Mouse (Mus musculus): ENCODE data around the gene Rtl8b. TPM values are rescaled to one million over a fixed set of nuclear protein-coding genes. Genes with fewer than 3 reads are reported as not detected.

The Rtl8b gene
- polyA plus RNA-seq (2015; fragmentation: Nextera tagmentation; extraction: Ambion mirVana) = 37.0 and 41.6 TPM in 2 replicates

DNA sequence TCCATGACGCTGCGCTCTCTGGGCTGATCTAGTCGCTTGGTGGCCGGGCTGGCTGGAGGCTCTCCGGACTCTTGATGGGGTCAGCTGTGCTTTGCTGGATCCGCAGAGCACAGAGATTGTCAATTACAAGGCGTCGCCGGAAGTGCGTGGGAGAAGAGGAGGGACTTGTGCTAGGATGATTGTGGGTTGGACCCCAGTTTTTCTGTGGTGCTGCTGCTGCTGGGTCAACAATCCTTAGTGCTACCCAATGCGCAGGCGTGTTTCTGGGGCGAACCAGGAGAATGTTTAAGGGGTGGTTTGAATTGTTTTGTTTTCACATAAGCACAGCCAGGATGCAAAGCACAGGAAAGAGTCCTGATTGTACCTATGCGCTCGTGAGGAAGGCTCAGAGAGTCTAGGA, at the start of gene Rtl8b:
Gene Rtl8b (minus strand): TSS at position 115 of the 400 bp plus-strand sequence.
- peak within 1 kb of the TSS; percentile 32 for H3K4me2 ChIP-seq (replicated peaks; ENCODE audit: low read depth)
- no peaks in the 10 kb centered on the region for H3K36me3 ChIP-seq (ENCODE audit: control insufficient read depth, insufficient read depth, low read length)
- H3K4me3 ChIP-seq (ENCODE audit: low read depth, low read length) = peak within 1 kb of the TSS; percentile 10; the same call in 1 of the 2 replicates
- H3K4me1 ChIP-seq (replicated peaks; ENCODE audit: control insufficient read depth, insufficient read depth) = no peaks in the 10 kb centered on the region
- DNase-seq (ENCODE audit: low spot score) = peak; percentile 67
- H3K9me3 ChIP-seq (ENCODE audit: control insufficient read depth, low read length) = no peaks in the 10 kb centered on the region
- no peak for TF ChIP-seq EP300 (optimal IDR thresholded peaks at IDR 0.05)
- no peak for TF ChIP-seq CTCF (IDR thresholded peaks at IDR 0.05; ENCODE audit: low read depth)
- peak; percentile 90 for ATAC-seq (ENCODE audit: low FRiP score, low TSS enrichment)
- H3K9ac ChIP-seq (ENCODE audit: low read length) = no peak within 1 kb of the TSS
- H3K27ac ChIP-seq (replicated peaks) = no peak within 1 kb of the TSS
- H3K27me3 ChIP-seq (ENCODE audit: control insufficient read depth, insufficient read depth, low read length) = no peaks in the 10 kb centered on the region
- 20% methylated on average over 12 of the region's 15 CpGs for WGBS

DNA sequence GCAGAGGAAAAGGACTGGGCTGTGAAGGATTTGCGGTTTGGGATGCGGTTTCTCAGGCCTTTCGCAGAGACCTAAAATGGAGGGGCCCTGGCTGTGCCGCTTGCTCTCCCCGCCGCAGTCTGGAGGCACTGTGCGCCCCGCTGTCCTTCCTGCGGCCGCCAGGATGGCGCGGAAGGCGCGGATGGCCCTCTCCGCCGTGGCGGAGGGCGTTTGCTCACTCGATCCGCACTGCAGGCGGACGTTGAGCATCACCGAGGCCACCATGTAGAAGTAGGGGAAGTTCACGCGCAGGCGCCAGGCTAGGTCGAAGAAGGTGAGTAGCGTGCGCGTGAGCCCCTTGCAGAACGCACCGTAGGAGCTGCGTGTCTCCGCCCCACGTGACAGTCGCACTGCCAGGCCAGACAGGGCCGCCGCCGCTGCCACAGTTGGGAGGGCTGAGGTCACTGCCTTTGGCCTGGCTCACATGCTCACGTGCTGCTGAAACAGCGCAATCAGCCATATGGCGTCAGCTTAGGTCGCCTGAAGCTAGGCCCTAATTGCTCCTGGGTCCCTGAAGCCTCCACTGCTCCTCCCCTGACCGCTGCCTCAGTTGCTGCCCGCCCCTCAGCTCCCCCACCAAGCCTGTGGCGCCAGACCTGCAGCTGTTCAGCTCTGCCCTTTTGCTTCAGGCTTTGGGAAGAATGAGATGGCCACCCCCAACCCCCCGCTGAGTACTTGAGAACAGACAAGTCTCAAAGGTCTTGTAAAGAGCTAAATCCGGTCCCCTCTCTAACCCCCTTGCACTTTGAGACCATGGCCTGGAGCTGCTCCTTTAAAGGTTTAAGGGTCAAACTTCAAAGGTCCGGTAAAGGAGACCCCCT, 46.3 kb upstream of the Rtl8b start:
- Histone ChIP-seq H3K9ac (ENCODE audit: low read length) (peak overlapping the region; percentile 13; the same call in 1 of the 2 replicates), H3K4me1 (replicated peaks; ENCODE audit: control insufficient read depth, insufficient read depth) (no peaks in the 10 kb centered on the region), H3K36me3 (ENCODE audit: control insufficient read depth, insufficient read depth, low read length) (no peaks in the 10 kb centered on the region), H3K9me3 (ENCODE audit: control insufficient read depth, low read length) (no peaks in the 10 kb centered on the region), H3K4me2 (replicated peaks; ENCODE audit: low read depth) (peak overlapping the region; percentile 47), H3K27ac (replicated peaks) (no peak overlapping the region), H3K27me3 (ENCODE audit: control insufficient read depth, insufficient read depth, low read length) (no peaks in the 10 kb centered on the region), H3K4me3 (ENCODE audit: low read depth, low read length) (peak overlapping the region; percentile 15; the same call in 1 of the 2 replicates)
- ATAC-seq (ENCODE audit: low FRiP score, low TSS enrichment) (peak; percentile 47; the same call in 1 of the 2 replicates), DNase-seq (ENCODE audit: low spot score) (peak; percentile 22)
- WGBS = 20% methylated on average over 38 of the region's 49 CpGs
- TF ChIP-seq EP300 (optimal IDR thresholded peaks at IDR 0.05) (no peak), CTCF (IDR thresholded peaks at IDR 0.05; ENCODE audit: low read depth) (no peak)

DNA sequence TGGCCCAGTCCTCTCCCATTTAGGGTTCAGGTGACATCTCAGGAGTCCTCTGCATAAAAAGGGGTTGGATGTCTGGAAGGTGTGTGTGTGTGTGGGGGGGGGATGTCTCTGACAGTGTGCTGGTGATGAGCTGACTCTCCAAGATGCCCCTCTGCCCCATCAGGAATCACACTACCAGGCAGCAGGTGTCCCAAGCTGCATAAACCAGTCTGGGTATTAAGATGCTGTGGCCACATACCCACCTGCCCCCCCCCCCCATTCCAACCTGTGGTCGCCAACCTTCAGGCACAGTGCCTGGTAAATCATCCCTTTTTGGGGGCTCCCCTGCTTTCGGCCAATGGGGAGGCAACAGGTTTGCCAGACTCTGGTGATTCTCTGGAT, 45.7 kb upstream of the Rtl8b start:
- no peak for DNase-seq (ENCODE audit: low spot score)
- TF ChIP-seq CTCF (IDR thresholded peaks at IDR 0.05; ENCODE audit: low read depth) (no peak), EP300 (optimal IDR thresholded peaks at IDR 0.05) (no peak)
- Histone ChIP-seq H3K27ac (replicated peaks) (no peak overlapping the region), H3K4me1 (replicated peaks; ENCODE audit: control insufficient read depth, insufficient read depth) (no peaks in the 10 kb centered on the region), H3K9ac (ENCODE audit: low read length) (no peak overlapping the region), H3K27me3 (ENCODE audit: control insufficient read depth, insufficient read depth, low read length) (no peaks in the 10 kb centered on the region), H3K4me3 (ENCODE audit: low read depth, low read length) (no peak overlapping the region), H3K9me3 (ENCODE audit: control insufficient read depth, low read length) (no peaks in the 10 kb centered on the region), H3K4me2 (replicated peaks; ENCODE audit: low read depth) (no peak overlapping the region; the same call in 1 of the 2 replicates), H3K36me3 (ENCODE audit: control insufficient read depth, insufficient read depth, low read length) (no peaks in the 10 kb centered on the region)
- WGBS = 79% methylated on average over 2 of the region's 2 CpGs
- ATAC-seq (ENCODE audit: low FRiP score, low TSS enrichment) = no peak

DNA sequence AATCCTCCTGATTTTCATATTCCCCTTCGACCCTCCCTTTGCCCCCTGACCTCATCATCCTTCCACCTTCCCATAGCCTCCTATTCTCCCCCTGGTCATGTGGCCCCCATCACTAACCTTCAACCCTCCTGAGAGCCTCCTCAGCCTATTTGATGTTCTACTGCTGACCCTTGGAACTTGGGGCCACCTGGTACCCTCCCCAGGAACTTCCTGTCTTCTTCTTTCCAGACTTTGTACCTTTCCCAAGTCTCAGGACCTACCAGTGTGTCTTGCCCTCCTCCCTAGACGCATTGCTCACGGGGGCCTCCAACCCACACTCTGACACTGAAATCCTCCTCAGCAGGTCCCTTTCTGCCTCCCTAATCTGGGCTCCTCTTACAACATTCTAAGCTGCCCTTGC, 32.5 kb upstream of the Rtl8b start:
- no peak for TF ChIP-seq CTCF (IDR thresholded peaks at IDR 0.05; ENCODE audit: low read depth)
- no peak for TF ChIP-seq EP300 (optimal IDR thresholded peaks at IDR 0.05)
- H3K9me3 ChIP-seq (ENCODE audit: control insufficient read depth, low read length) = no peaks in the 10 kb centered on the region
- H3K36me3 ChIP-seq (ENCODE audit: control insufficient read depth, insufficient read depth, low read length) = no peaks in the 10 kb centered on the region
- no peaks in the 10 kb centered on the region for H3K27me3 ChIP-seq (ENCODE audit: control insufficient read depth, insufficient read depth, low read length)
- no peaks in the 10 kb centered on the region for H3K4me1 ChIP-seq (replicated peaks; ENCODE audit: control insufficient read depth, insufficient read depth)
- no peak for ATAC-seq (ENCODE audit: low FRiP score, low TSS enrichment)
- H3K27ac ChIP-seq (replicated peaks) = no peak overlapping the region
- no peak overlapping the region for H3K4me2 ChIP-seq (replicated peaks; ENCODE audit: low read depth)
- DNase-seq (ENCODE audit: low spot score) = no peak
- H3K4me3 ChIP-seq (ENCODE audit: low read depth, low read length) = no peak overlapping the region
- no peak overlapping the region for H3K9ac ChIP-seq (ENCODE audit: low read length)
- 77% methylated on average over 3 of the region's 3 CpGs for WGBS

DNA sequence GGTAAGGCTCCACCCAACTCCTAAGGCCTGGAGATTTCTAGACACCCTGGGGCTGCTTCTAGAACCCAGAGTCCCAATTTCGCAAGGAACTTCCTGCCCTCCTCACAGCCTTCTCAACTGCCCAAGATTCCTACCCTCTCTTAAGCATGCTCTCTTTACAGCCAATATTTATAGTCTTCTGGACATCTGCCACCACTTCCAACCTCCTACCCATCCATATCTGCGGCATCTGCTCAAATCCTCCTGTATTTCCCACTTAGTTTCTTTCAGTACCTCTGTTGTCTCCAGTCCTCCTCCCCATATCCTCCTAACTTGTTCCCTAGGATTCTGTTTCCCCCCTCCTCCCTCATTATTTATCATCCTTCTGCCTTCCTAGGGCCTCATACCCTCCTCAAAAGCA, 29.0 kb upstream of the Rtl8b start:
- Histone ChIP-seq H3K4me1 (replicated peaks; ENCODE audit: control insufficient read depth, insufficient read depth) (no peaks in the 10 kb centered on the region), H3K27me3 (ENCODE audit: control insufficient read depth, insufficient read depth, low read length) (no peaks in the 10 kb centered on the region), H3K27ac (replicated peaks) (no peak overlapping the region), H3K36me3 (ENCODE audit: control insufficient read depth, insufficient read depth, low read length) (no peaks in the 10 kb centered on the region), H3K9me3 (ENCODE audit: control insufficient read depth, low read length) (no peaks in the 10 kb centered on the region), H3K4me3 (ENCODE audit: low read depth, low read length) (no peak overlapping the region), H3K4me2 (replicated peaks; ENCODE audit: low read depth) (no peak overlapping the region), H3K9ac (ENCODE audit: low read length) (no peak overlapping the region)
- no peak for DNase-seq (ENCODE audit: low spot score)
- ATAC-seq (ENCODE audit: low FRiP score, low TSS enrichment) = no peak
- 74% methylated on average over 2 of the region's 2 CpGs for WGBS
- TF ChIP-seq EP300 (optimal IDR thresholded peaks at IDR 0.05) (no peak), CTCF (IDR thresholded peaks at IDR 0.05; ENCODE audit: low read depth) (no peak)

Data from stomach, postnatal 0 days (tissue).